Mouse (Mus musculus) heart, embryonic 14.5 days (tissue): ENCODE results near the gene Igfbp4. TPM values are rescaled to one million over a fixed set of nuclear protein-coding genes. Genes with fewer than 3 reads are reported as not detected.
A peak's percentile ranks its signal among the peaks of the same experiment; 100 is the strongest.

Experiments used
- ATAC-seq: fragments of 200-750 bp; cut with Nextera tagmentation; 2 replicates; pipeline ENCODE4 v1.8.0; 2017; ENCODE audit warnings: low read depth, moderate TSS enrichment; ENCODE audit not compliant: insufficient number of reproducible peaks, insufficient read depth, low FRiP score
- H3K27ac ChIP-seq, 2 experiments: fragments of 200-500 bp in 1 of 2; fragments of 300-500 bp in 1 of 2; sonication (generic) in 1 of 2; replicated peaks in 1 of 2; 2 replicates each; pipeline ENCODE4 v1.5.1; 2012 to 2014; ENCODE audit warnings: low read depth in 2 of 2, low read length in 2 of 2, control low read depth in 1 of 2, mild to moderate bottlenecking in 1 of 2, mixed read lengths in 1 of 2; ENCODE audit not compliant: control insufficient read depth in 1 of 2, insufficient read depth in 1 of 2
- H3K27me3 ChIP-seq: fragments of 300-500 bp; sonication (generic); 2 replicates; pipeline ENCODE4 v1.6.1; 2014; ENCODE audit warnings: mild to moderate bottlenecking, low read length, control low read depth; ENCODE audit not compliant: control insufficient read depth, insufficient read depth
- H3K36me3 ChIP-seq: fragments of 300-500 bp; sonication (generic); 2 replicates; pipeline ENCODE4 v1.6.1; 2014; ENCODE audit warnings: mild to moderate bottlenecking, control low read depth, low read length, mixed read lengths; ENCODE audit not compliant: control insufficient read depth, insufficient read depth
- H3K4me1 ChIP-seq, 2 experiments: fragments of 200-500 bp in 1 of 2; fragments of 300-500 bp in 1 of 2; sonication (generic) in 1 of 2; 2 replicates each; pipeline ENCODE4 v1.6.1; 2012 to 2014; ENCODE audit warnings: low read length in 2 of 2, control low read depth in 1 of 2, mixed read lengths in 1 of 2; ENCODE audit not compliant: control insufficient read depth in 2 of 2, insufficient read depth in 2 of 2
- H3K4me2 ChIP-seq: fragments of 300-500 bp; sonication (generic); 2 replicates; pipeline ENCODE4 v1.6.1; 2014; ENCODE audit warnings: mild to moderate bottlenecking, low read length
- H3K4me3 ChIP-seq, 2 experiments: fragments of 200-500 bp in 1 of 2; fragments of 300-500 bp in 1 of 2; sonication (generic) in 1 of 2; 2 replicates each; pipeline ENCODE4 v1.5.1; 2012 to 2014; ENCODE audit warnings: low read length in 2 of 2, mild to moderate bottlenecking in 2 of 2, control low read depth in 1 of 2, low read depth in 1 of 2, moderate library complexity in 1 of 2; ENCODE audit not compliant: control insufficient read depth in 1 of 2, insufficient read depth in 1 of 2
- H3K9ac ChIP-seq: fragments of 300-500 bp; sonication (generic); 2 replicates; pipeline ENCODE4 v1.6.1; 2014; ENCODE audit warnings: mild to moderate bottlenecking, low read length
- H3K9me3 ChIP-seq: fragments of 300-500 bp; sonication (generic); 2 replicates; pipeline ENCODE4 v1.6.1; 2016; ENCODE audit warnings: low read length, control low read depth; ENCODE audit not compliant: control insufficient read depth
- WGBS: fragments of 180-500 bp; shearing (Covaris S2); extraction: QIAGEN DNeasy Blood & Tissue Kit; methylation state at CpG from one replicate; pipeline ENCODE4 v1.1.7; 2014; 5-methylcytosine and 5-hydroxymethylcytosine counted together
- polyA plus RNA-seq: library from polyadenylated mRNA; unstranded; fragments of >200 nt; fragmentation: Nextera tagmentation; extraction: Ambion mirVana; gene quantifications from 2 replicates; pipeline ENCODE4 v1.2.1, GENCODE M21; 2014

The Igfbp4 gene
- polyA plus RNA-seq, 1 experiment from 2014 or later: 373 TPM

- Histone ChIP-seq H3K4me2 (no peak overlapping the region), H3K36me3 (no peaks in the 10 kb centered on the region), H3K27me3 (no peaks in the 10 kb centered on the region), H3K9me3 (no peaks in the 10 kb centered on the region), H3K27ac (no peak overlapping the region), H3K4me3 (no peak overlapping the region), H3K4me1 (no peaks in the 10 kb centered on the region; a peak in 1 of 4 replicates), H3K9ac (no peak overlapping the region)
- WGBS: 18% methylated on average over 6 of the region's 6 CpGs
- no peak for ATAC-seq
These were observed 30.8 kb downstream of the Igfbp4 start for GRCm38 (mm10) chr11:99071866-99072265.

GRCm38 (mm10) chr11:99073781-99074180 is 32.7 kb downstream of the Igfbp4 start:
- Histone ChIP-seq H3K4me2 (no peak overlapping the region), H3K27ac (no peak overlapping the region), H3K36me3 (no peaks in the 10 kb centered on the region), H3K4me1 (no peaks in the 10 kb centered on the region; a peak in 1 of 4 replicates), H3K27me3 (no peaks in the 10 kb centered on the region), H3K9me3 (no peaks in the 10 kb centered on the region), H3K9ac (no peak overlapping the region), H3K4me3 (no peak overlapping the region)
- ATAC-seq: 0 out of 2 replicates have a peak, but pooled peaks have one; percentile 18
- 41% methylated on average over 5 of the region's 5 CpGs for WGBS

- Histone ChIP-seq H3K27me3 (no peaks in the 10 kb centered on the region), H3K27ac (no peak overlapping the region), H3K9ac (no peak overlapping the region), H3K4me1 (peaks cover 5 to 6% of the 10 kb centered on the region in 2 experiments; a peak in 3 of 4 replicates), H3K4me2 (no peak overlapping the region), H3K4me3 (no peak overlapping the region), H3K36me3 (no peaks in the 10 kb centered on the region), H3K9me3 (no peaks in the 10 kb centered on the region)
- 78% methylated on average over 5 of the region's 5 CpGs for WGBS
- ATAC-seq: no peak
These were observed 35.8 kb downstream of the Igfbp4 start for GRCm38 (mm10) chr11:99076744-99077319.

- Histone ChIP-seq H3K9me3 (no peaks in the 10 kb centered on the region), H3K4me3 (no peak overlapping the region), H3K27me3 (no peaks in the 10 kb centered on the region), H3K36me3 (no peaks in the 10 kb centered on the region), H3K27ac (no peak overlapping the region), H3K4me2 (no peak overlapping the region), H3K4me1 (peaks cover 5 to 6% of the 10 kb centered on the region in 2 experiments; a peak in 3 of 4 replicates), H3K9ac (no peak overlapping the region)
- ATAC-seq: no peak
- WGBS: 83% methylated on average over 8 of the region's 8 CpGs
These were observed 36.8 kb downstream of the Igfbp4 start for GRCm38 (mm10) chr11:99077869-99078268.

- Histone ChIP-seq H3K9me3 (no peaks in the 10 kb centered on the region), H3K4me1 (peaks cover 5 to 6% of the 10 kb centered on the region in 2 experiments; a peak in 3 of 4 replicates), H3K27ac (no peak overlapping the region), H3K36me3 (no peaks in the 10 kb centered on the region), H3K4me3 (no peak overlapping the region), H3K4me2 (no peak overlapping the region), H3K9ac (no peak overlapping the region), H3K27me3 (no peaks in the 10 kb centered on the region)
- WGBS: 54% methylated on average over 9 of the region's 9 CpGs
- ATAC-seq: no peak
These were observed 40.0 kb downstream of the Igfbp4 start for GRCm38 (mm10) chr11:99080902-99081543.

GRCm38 (mm10) chr11:99081566-99081965 is 40.5 kb downstream of the Igfbp4 start:
- no peak overlapping the region for H3K9ac ChIP-seq
- H3K4me2 ChIP-seq: no peak overlapping the region
- no peak for ATAC-seq
- 65% methylated on average over 3 of the region's 3 CpGs for WGBS
- H3K27ac ChIP-seq: no peak overlapping the region
- no peaks in the 10 kb centered on the region for H3K27me3 ChIP-seq
- no peaks in the 10 kb centered on the region for H3K9me3 ChIP-seq
- H3K36me3 ChIP-seq: no peaks in the 10 kb centered on the region
- H3K4me1 ChIP-seq: peaks cover 5 to 6% of the 10 kb centered on the region in 2 experiments; a peak in 3 of 4 replicates
- no peak overlapping the region for H3K4me3 ChIP-seq

GRCm38 (mm10) chr11:99082098-99082497 is 41.1 kb downstream of the Igfbp4 start:
- Histone ChIP-seq H3K36me3 (no peaks in the 10 kb centered on the region), H3K27ac (no peak overlapping the region), H3K27me3 (no peaks in the 10 kb centered on the region), H3K4me2 (no peak overlapping the region), H3K4me3 (no peak overlapping the region), H3K4me1 (peaks cover 5 to 6% of the 10 kb centered on the region in 2 experiments; a peak in 3 of 4 replicates), H3K9me3 (no peaks in the 10 kb centered on the region), H3K9ac (no peak overlapping the region)
- WGBS: 60% methylated on average over 8 of the region's 8 CpGs
- no peak for ATAC-seq
